Mouse (Mus musculus) layer of hippocampus, adult 2 months (tissue): ENCODE measurements around the gene Esx1. TPM values are rescaled to one million over a fixed set of nuclear protein-coding genes. Genes with fewer than 3 reads are reported as not detected.

Experiments used
- DNase-seq, 2 experiments: peaks; one replicate each; pipeline ENCODE4 v3.0.0; 2022; ENCODE audit warnings: low spot score in 2 of 2
- H3K27ac ChIP-seq: fragments of 200-600 bp; 2 replicates; pipeline ENCODE4 v1.8.1; 2022
- H3K4me3 ChIP-seq: fragments of 200-600 bp; 2 replicates; pipeline ENCODE4 v1.8.1; 2022; ENCODE audit warnings: mild to moderate bottlenecking
- CTCF ChIP-seq: fragments of 200-600 bp; conservative IDR thresholded peaks from 2 replicates; pipeline ENCODE4 v1.8.1; 2022; ENCODE audit warnings: antibody characterized with exemption, mild to moderate bottlenecking, moderate library complexity
- total RNA-seq, 2 experiments: library from RNA; stranded (reverse); gene quantifications; 2 replicates each; pipeline ENCODE4 v1.2.3; 2021

Esx1 gene
- total RNA-seq, 2 experiments from 2014 or later, result not detected

DNA sequence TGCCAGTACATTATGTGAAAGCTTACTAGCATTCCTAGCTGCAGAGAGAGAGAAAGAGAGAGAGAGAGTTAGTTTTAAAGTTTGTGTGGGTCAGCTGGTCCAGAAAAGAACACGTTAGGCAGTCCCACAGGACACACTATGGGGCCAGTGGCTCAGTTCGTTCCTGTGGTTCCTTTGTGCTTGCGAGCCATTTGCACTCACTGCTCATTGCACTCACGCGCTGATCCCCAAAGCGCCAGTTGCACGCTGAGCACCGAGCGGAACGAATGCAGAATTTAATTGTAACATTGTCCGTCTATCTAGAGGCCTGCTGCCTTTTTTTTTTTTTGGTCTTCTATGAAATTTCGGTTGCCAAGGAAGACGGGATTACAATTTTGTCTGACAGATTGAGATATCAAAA lies 15.4 kb downstream of the Esx1 start:
- no peak for DNase-seq
- no peak overlapping the region for H3K27ac ChIP-seq
- no peak for TF ChIP-seq CTCF

DNA sequence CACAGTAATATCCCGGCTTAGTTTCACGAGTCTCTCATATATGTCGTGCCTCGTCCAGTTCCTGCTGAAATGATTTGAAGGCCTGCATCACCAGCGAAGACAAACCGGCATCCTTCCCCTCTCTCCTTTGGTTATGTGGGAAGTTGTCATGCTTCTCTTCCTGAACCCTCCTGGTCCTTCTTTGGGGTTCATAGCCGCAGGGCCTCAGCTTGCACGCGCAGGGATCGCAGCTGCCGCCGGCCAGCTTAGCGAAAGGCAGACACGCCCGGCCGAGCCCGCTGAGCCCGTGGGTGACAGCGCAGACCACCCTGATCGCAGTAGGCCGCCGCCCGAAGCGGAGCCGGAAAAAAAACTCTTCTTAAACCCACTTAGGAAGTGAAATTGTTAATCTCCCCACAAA lies 17.4 kb downstream of the Esx1 start:
- H3K4me3 ChIP-seq, result no peak overlapping the region
- TF ChIP-seq CTCF, result no peak
- no peak for DNase-seq
- no peak overlapping the region for H3K27ac ChIP-seq

More for the DNA sequence above, 15.4 kb downstream of the Esx1 start:
- no peak overlapping the region for H3K4me3 ChIP-seq

Other genes with a start within 250 kb of the Esx1 start
- gene H2bfm, start 194.8 kb downstream of the Esx1 start, total RNA-seq, result not detected
- 10 to 100 TPM; 18.4 to 27.5 TPM for gene Tmsb15b2, start 146.6 kb downstream of the Esx1 start, total RNA-seq
- 1 to 10 TPM; 1.9 to 2.3 TPM for gene Tmsb15l, start 145.2 kb downstream of the Esx1 start, total RNA-seq
- 1 to 10 TPM; 3.7 to 8.3 TPM for gene Tmsb15b1, start 145.2 kb downstream of the Esx1 start, total RNA-seq
- gene Zcchc18, start 128.9 kb downstream of the Esx1 start, total RNA-seq, result 100 to 1,000 TPM; 259 to 277 TPM
- 10 to 100 TPM; 28.5 to 37.6 TPM for gene Slc25a53, start 83.8 kb downstream of the Esx1 start, total RNA-seq
- 1 to 10 TPM; 8.4 to 8.7 TPM for gene Fam199x, start 72.5 kb downstream of the Esx1 start, total RNA-seq